Comparison of ENCODE assay signal across 24 mouse cellular contexts in genomic region chr6:104879711-104880110, GRCm38 (mm10).
A peak's percentile ranks its signal among the peaks of the same experiment; 100 is the strongest.
DNase-seq lines count a peak whose midpoint lies in the region; ATAC-seq lines count a peak whose summit lies in the region.
"Had no signal": no experiment of that assay in that cellular context is flagged by ENCODE, and none has a peak within 500 bp of the region (broad histone marks: within the 10 kb centered on the region; RNA-seq: fewer than 3 reads in every experiment).

No protein-coding gene starts in this region.

- H3K9ac ChIP-seq in hindbrain, embryonic 11.5 days (ENCODE audit: low read depth, low read length), result no peak overlapping the region
- no peak overlapping the region for H3K9ac ChIP-seq in hindbrain, embryonic 14.5 days
- no peak overlapping the region for H3K9ac ChIP-seq in forebrain, embryonic 15.5 days (replicated peaks)
- H3K9ac ChIP-seq: embryonic facial prominence, embryonic 12.5 days; embryonic facial prominence, embryonic 15.5 days; hindbrain, embryonic 13.5 days had no signal

- WGBS in hindbrain, embryonic 11.5 days, result 68% methylated on average over 1 of the region's 1 CpGs
- 50% methylated on average over 1 of the region's 1 CpGs for WGBS in hindbrain, embryonic 14.5 days
- WGBS in forebrain, embryonic 15.5 days, result 31% methylated on average over 1 of the region's 1 CpGs

- no peak overlapping the region for H3K27ac ChIP-seq in hindbrain, embryonic 11.5 days (ENCODE audit: low read depth, low read length)
- H3K27ac ChIP-seq in hindbrain, embryonic 14.5 days, result no peak overlapping the region
- no peak overlapping the region for H3K27ac ChIP-seq in forebrain, embryonic 15.5 days (replicated peaks)
- H3K27ac ChIP-seq: embryonic facial prominence, embryonic 12.5 days; embryonic facial prominence, embryonic 15.5 days; heart, adult 2 months; heart, embryonic 10.5 days; hindbrain, embryonic 13.5 days; hindbrain, postnatal 0 days had no signal

- no peaks in the 10 kb centered on the region for H3K36me3 ChIP-seq in hindbrain, embryonic 11.5 days (ENCODE audit: control insufficient read depth, insufficient read depth, low read length)
- no peaks in the 10 kb centered on the region for H3K36me3 ChIP-seq in hindbrain, embryonic 14.5 days (replicated peaks; ENCODE audit: control insufficient read depth, insufficient read depth)
- no peaks in the 10 kb centered on the region for H3K36me3 ChIP-seq in forebrain, embryonic 15.5 days
- H3K36me3 ChIP-seq: embryonic facial prominence, embryonic 12.5 days; embryonic facial prominence, embryonic 15.5 days; heart, embryonic 10.5 days; hindbrain, embryonic 13.5 days had no signal

- DNase-seq in hindbrain, embryonic 11.5 days (ENCODE audit: low spot score), result no peak
- no peak for DNase-seq in hindbrain, embryonic 14.5 days (ENCODE audit: low spot score)
- peak; percentile 22 for DNase-seq in brain, embryonic 18.5 days (ENCODE audit: low read depth, low spot score)
- DNase-seq: adrenal gland, adult 8-10 months; adrenal gland, postnatal 36 days; cerebellum, adult 18-20 months; cerebellum, adult 9-11 months; cerebellum, postnatal 25 days; gastrocnemius, postnatal 10 days; gastrocnemius, postnatal 36 days; heart, adult 2 months; kidney, adult 18-20 months; kidney, adult 9 months had no signal

- no peaks in the 10 kb centered on the region for H3K27me3 ChIP-seq in hindbrain, embryonic 11.5 days (ENCODE audit: control insufficient read depth, insufficient read depth, low read length)
- H3K27me3 ChIP-seq in hindbrain, embryonic 14.5 days (ENCODE audit: control insufficient read depth, insufficient read depth, low read length), result no peaks in the 10 kb centered on the region
- H3K27me3 ChIP-seq in forebrain, embryonic 15.5 days, result no peaks in the 10 kb centered on the region
- H3K27me3 ChIP-seq: embryonic facial prominence, embryonic 12.5 days; embryonic facial prominence, embryonic 15.5 days; hindbrain, embryonic 13.5 days had no signal

- H3K4me3 ChIP-seq in hindbrain, embryonic 11.5 days (ENCODE audit: low read depth, low read length), result no peak overlapping the region
- H3K4me3 ChIP-seq in hindbrain, embryonic 14.5 days (replicated peaks; ENCODE audit: low read length), result no peak overlapping the region
- H3K4me3 ChIP-seq in forebrain, embryonic 15.5 days, result no peak overlapping the region
- H3K4me3 ChIP-seq: embryonic facial prominence, embryonic 12.5 days; embryonic facial prominence, embryonic 15.5 days; heart, adult 2 months; heart, embryonic 10.5 days; hindbrain, embryonic 13.5 days had no signal

- H3K9me3 ChIP-seq in hindbrain, embryonic 11.5 days (ENCODE audit: control insufficient read depth, low read length), result no peaks in the 10 kb centered on the region
- no peaks in the 10 kb centered on the region for H3K9me3 ChIP-seq in hindbrain, embryonic 14.5 days (ENCODE audit: control insufficient read depth, low read length)
- H3K9me3 ChIP-seq in forebrain, embryonic 15.5 days, result no peaks in the 10 kb centered on the region
- H3K9me3 ChIP-seq: embryonic facial prominence, embryonic 12.5 days; embryonic facial prominence, embryonic 15.5 days; heart, embryonic 10.5 days; hindbrain, embryonic 13.5 days had no signal

- H3K4me2 ChIP-seq in hindbrain, embryonic 11.5 days (replicated peaks; ENCODE audit: low read depth, low read length), result no peak overlapping the region
- H3K4me2 ChIP-seq in hindbrain, embryonic 14.5 days (replicated peaks), result no peak overlapping the region
- no peak overlapping the region for H3K4me2 ChIP-seq in forebrain, embryonic 15.5 days (replicated peaks)
- H3K4me2 ChIP-seq: embryonic facial prominence, embryonic 12.5 days; embryonic facial prominence, embryonic 15.5 days; hindbrain, embryonic 13.5 days had no signal

- 0 out of 2 replicates have a peak, but pooled peaks have one; percentile 39 for ATAC-seq in hindbrain, embryonic 11.5 days (ENCODE audit: low FRiP score)
- ATAC-seq in hindbrain, embryonic 14.5 days (ENCODE audit: low FRiP score), result no peak
- peak; percentile 63 for ATAC-seq in forebrain, embryonic 15.5 days (replicated peaks)
- ATAC-seq in cerebellum, adult (ENCODE audit: insufficient number of reproducible peaks, low FRiP score, low TSS enrichment), result no peak
- ATAC-seq in activated CD4-positive, CD25-positive, alpha-beta regulatory T cell, adult 4 months, result no peak
- ATAC-seq: CD4-positive, CD25-positive, alpha-beta regulatory T cell, adult 4 months; hindbrain, postnatal 0 days; inflammation-experienced regulatory T-cells, adult 6 months; intestine, embryonic 16.5 days had no signal

- H3K4me1 ChIP-seq in hindbrain, embryonic 11.5 days (replicated peaks; ENCODE audit: control insufficient read depth, insufficient read depth, low read length), result no peaks in the 10 kb centered on the region
- no peaks in the 10 kb centered on the region for H3K4me1 ChIP-seq in hindbrain, embryonic 14.5 days (replicated peaks; ENCODE audit: control insufficient read depth, insufficient read depth, low read length)
- H3K4me1 ChIP-seq in forebrain, embryonic 15.5 days, result no peaks in the 10 kb centered on the region
- H3K4me1 ChIP-seq: embryonic facial prominence, embryonic 12.5 days; embryonic facial prominence, embryonic 15.5 days; heart, embryonic 10.5 days; hindbrain, embryonic 13.5 days had no signal

Comparison
In these comparisons a context has a peak if more than half of its experiments do, and no peak if none do; other contexts are left out.
1. ATAC-seq: peak in hindbrain, embryonic 11.5 days (single experiment) and forebrain, embryonic 15.5 days (single experiment); none in hindbrain, embryonic 14.5 days (single experiment), cerebellum, adult (single experiment) and activated CD4-positive, CD25-positive, alpha-beta regulatory T cell, adult 4 months (single experiment).